Mouse (Mus musculus): ENCODE data around the gene Rpl29. TPM values are rescaled to one million over a fixed set of nuclear protein-coding genes. Genes with fewer than 3 reads are reported as not detected.

Gene Rpl29
- polyA plus RNA-seq, 1 experiment: 365 TPM

DNA sequence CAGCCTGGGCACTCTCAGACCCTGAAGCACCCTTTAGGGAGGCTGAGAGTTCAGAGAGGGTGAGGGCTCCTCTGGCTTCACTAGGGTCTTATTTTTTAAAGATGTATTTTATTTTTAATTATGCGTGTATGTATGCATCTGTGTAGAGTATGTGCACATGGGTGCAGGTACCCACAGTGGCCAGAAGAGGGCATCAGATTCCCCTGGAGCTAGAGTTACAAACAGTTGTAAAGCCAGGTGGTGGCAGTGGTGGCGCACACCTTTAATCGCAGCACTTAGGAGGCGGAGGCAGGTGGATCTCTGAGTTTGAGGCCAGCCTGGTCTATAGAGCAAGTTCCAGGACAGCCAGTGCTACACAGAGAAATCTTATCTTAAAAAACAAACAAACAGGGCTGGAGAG lies 20.2 kb upstream of the Rpl29 start:
- Histone ChIP-seq H3K4me1 (ENCODE audit: control insufficient read depth, insufficient read depth, insufficient read length) (peaks cover 11% of the 10 kb centered on the region; the same call in 1 of the 2 replicates), H3K27ac (ENCODE audit: insufficient read depth, low read length) (no peak overlapping the region), H3K27me3 (ENCODE audit: control insufficient read depth, insufficient read depth, low read length) (no peaks in the 10 kb centered on the region), H3K36me3 (ENCODE audit: control insufficient read depth, insufficient read depth, low read length) (no peaks in the 10 kb centered on the region), H3K4me3 (ENCODE audit: extremely low read depth, insufficient read depth, insufficient read length) (no peak overlapping the region)
- 97% methylated on average over 4 of the region's 4 CpGs for WGBS
- TF ChIP-seq POLR2A (IDR thresholded peaks at IDR 0.05; ENCODE audit: low read depth, low read length) (no peak), CTCF (IDR thresholded peaks at IDR 0.05; ENCODE audit: extremely low read depth, insufficient read depth, insufficient read length, insufficient replicate concordance) (no peak)
- no peak for DNase-seq (ENCODE audit: low read depth in 1 of 2, low spot score in 2 of 2)

DNA sequence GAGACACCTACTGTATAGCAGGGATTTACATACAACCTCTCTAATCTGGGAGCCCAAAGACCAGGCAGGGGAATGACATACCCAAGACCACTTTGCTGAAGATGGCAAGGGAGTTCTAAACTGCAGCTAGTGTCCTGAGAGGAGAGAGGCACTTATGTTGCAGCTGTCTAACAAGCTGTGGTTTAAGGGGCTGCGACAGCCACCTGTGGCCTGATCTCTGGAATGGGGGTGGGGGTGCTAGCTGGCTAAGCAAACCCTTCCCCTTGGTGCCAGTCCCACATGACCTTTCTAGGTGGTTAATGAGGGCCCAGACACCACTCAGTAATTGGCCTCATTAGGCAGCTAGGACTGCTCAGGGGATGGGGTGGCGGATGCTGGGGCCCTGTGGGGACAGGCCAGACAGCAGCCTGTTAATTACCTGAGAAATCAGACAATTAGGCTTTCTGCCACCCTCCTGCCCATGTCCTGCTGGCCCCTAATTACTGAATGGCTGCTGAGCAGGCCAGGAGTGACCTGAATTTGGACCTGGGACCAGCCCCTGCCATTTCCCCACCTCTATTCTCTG lies 19.1 kb upstream of the Rpl29 start:
- no peaks in the 10 kb centered on the region for H3K36me3 ChIP-seq (ENCODE audit: control insufficient read depth, insufficient read depth, low read length)
- WGBS: 73% methylated on average over 2 of the region's 2 CpGs
- DNase-seq (ENCODE audit: low read depth in 1 of 2, low spot score in 2 of 2): no peak
- TF ChIP-seq POLR2A (IDR thresholded peaks at IDR 0.05; ENCODE audit: low read depth, low read length) (no peak), CTCF (IDR thresholded peaks at IDR 0.05; ENCODE audit: extremely low read depth, insufficient read depth, insufficient read length, insufficient replicate concordance) (no peak)
- H3K27me3 ChIP-seq (ENCODE audit: control insufficient read depth, insufficient read depth, low read length): no peaks in the 10 kb centered on the region
- peaks cover 11% of the 10 kb centered on the region; the same call in 1 of the 2 replicates for H3K4me1 ChIP-seq (ENCODE audit: control insufficient read depth, insufficient read depth, insufficient read length)
- no peak overlapping the region for H3K27ac ChIP-seq (ENCODE audit: insufficient read depth, low read length)
- no peak overlapping the region for H3K4me3 ChIP-seq (ENCODE audit: extremely low read depth, insufficient read depth, insufficient read length)

DNA sequence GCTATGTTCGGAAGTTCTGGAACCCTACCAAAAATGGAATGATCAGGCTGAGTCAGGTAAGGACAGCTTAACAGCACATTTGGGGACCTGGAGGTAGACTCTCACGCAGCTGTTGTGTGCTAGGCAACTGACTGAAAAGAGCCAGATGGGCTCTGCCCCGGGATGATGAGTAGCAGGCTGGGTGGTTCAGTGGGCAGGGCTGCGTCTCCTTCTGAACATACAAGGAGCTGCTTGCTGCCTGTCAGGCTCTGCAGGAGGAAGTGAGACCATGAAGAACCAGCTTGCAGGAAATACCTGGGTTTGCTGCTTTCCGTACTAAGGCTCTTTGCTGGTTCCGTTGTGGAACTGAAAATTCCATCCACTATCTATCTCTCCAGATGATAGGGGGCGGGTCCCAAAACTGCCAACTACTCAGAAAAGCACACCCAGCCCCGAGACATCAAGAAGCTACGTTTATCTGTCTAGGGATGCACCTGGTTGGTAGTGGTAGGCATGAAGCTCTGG lies 18.1 kb upstream of the Rpl29 start:
- Histone ChIP-seq H3K4me1 (ENCODE audit: control insufficient read depth, insufficient read depth, insufficient read length) (peaks cover 11% of the 10 kb centered on the region; the same call in 1 of the 2 replicates), H3K27ac (ENCODE audit: insufficient read depth, low read length) (no peak overlapping the region), H3K4me3 (ENCODE audit: extremely low read depth, insufficient read depth, insufficient read length) (no peak overlapping the region), H3K27me3 (ENCODE audit: control insufficient read depth, insufficient read depth, low read length) (no peaks in the 10 kb centered on the region), H3K36me3 (ENCODE audit: control insufficient read depth, insufficient read depth, low read length) (no peaks in the 10 kb centered on the region)
- 12% methylated on average over 9 of the region's 9 CpGs for WGBS
- DNase-seq (ENCODE audit: low read depth in 1 of 2, low spot score in 2 of 2): peak in 1 of 2 experiments; percentile 23
- no peak for TF ChIP-seq CTCF (IDR thresholded peaks at IDR 0.05; ENCODE audit: extremely low read depth, insufficient read depth, insufficient read length, insufficient replicate concordance)
- no peak for TF ChIP-seq POLR2A (IDR thresholded peaks at IDR 0.05; ENCODE audit: low read depth, low read length)

DNA sequence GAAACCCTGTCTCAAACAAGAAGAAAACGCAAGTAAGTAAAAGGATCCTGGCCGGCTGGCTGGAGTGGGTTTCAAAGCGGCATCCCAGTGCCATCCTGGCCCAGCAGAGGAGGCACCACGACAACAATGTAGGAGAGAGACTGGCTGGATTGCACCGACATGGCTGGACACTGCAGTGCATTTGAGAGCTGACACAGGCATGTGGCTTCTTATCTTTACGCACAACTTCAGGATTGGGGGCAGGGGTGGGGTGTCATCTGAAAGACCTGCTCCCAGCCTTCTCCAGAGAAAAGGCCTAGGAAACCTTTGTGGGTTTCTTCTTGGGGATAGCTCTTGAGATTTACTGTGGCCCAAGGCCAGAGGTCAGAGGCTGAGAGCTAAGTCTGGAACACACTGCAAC lies 17.5 kb upstream of the Rpl29 start:
- H3K4me1 ChIP-seq (ENCODE audit: control insufficient read depth, insufficient read depth, insufficient read length): peaks cover 11% of the 10 kb centered on the region; the same call in 1 of the 2 replicates
- TF ChIP-seq CTCF (IDR thresholded peaks at IDR 0.05; ENCODE audit: extremely low read depth, insufficient read depth, insufficient read length, insufficient replicate concordance) (no peak), POLR2A (IDR thresholded peaks at IDR 0.05; ENCODE audit: low read depth, low read length) (no peak)
- H3K4me3 ChIP-seq (ENCODE audit: extremely low read depth, insufficient read depth, insufficient read length): no peak overlapping the region
- no peak overlapping the region for H3K27ac ChIP-seq (ENCODE audit: insufficient read depth, low read length)
- 53% methylated on average over 6 of the region's 6 CpGs for WGBS
- H3K27me3 ChIP-seq (ENCODE audit: control insufficient read depth, insufficient read depth, low read length): no peaks in the 10 kb centered on the region
- H3K36me3 ChIP-seq (ENCODE audit: control insufficient read depth, insufficient read depth, low read length): no peaks in the 10 kb centered on the region
- DNase-seq (ENCODE audit: low read depth in 1 of 2, low spot score in 2 of 2): no peak

DNA sequence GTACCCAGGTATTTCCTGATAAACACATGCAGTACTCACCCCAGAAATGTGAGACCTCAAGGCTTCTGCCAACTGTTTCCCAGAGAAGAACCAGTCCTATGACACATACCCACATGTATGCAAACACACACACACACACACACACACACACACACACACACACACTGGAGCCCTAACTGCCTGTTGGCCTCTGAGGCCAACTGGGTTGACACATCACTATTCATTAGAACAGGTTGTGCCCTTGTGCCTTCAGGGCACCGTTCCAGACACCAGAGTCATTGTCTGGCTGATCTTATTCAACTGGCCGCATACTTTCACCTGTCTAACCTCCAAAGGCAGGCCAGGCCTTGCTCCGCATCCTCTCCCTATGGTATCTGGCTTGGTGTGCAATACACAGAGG lies 17.0 kb upstream of the Rpl29 start:
- 86% methylated on average over 3 of the region's 3 CpGs for WGBS
- no peak for DNase-seq (ENCODE audit: low read depth in 1 of 2, low spot score in 2 of 2)
- no peak overlapping the region for H3K4me3 ChIP-seq (ENCODE audit: extremely low read depth, insufficient read depth, insufficient read length)
- TF ChIP-seq POLR2A (IDR thresholded peaks at IDR 0.05; ENCODE audit: low read depth, low read length) (no peak), CTCF (IDR thresholded peaks at IDR 0.05; ENCODE audit: extremely low read depth, insufficient read depth, insufficient read length, insufficient replicate concordance) (no peak)
- peaks cover 11% of the 10 kb centered on the region; the same call in 1 of the 2 replicates for H3K4me1 ChIP-seq (ENCODE audit: control insufficient read depth, insufficient read depth, insufficient read length)
- no peaks in the 10 kb centered on the region for H3K27me3 ChIP-seq (ENCODE audit: control insufficient read depth, insufficient read depth, low read length)
- H3K36me3 ChIP-seq (ENCODE audit: control insufficient read depth, insufficient read depth, low read length): no peaks in the 10 kb centered on the region
- H3K27ac ChIP-seq (ENCODE audit: insufficient read depth, low read length): no peak overlapping the region

DNA sequence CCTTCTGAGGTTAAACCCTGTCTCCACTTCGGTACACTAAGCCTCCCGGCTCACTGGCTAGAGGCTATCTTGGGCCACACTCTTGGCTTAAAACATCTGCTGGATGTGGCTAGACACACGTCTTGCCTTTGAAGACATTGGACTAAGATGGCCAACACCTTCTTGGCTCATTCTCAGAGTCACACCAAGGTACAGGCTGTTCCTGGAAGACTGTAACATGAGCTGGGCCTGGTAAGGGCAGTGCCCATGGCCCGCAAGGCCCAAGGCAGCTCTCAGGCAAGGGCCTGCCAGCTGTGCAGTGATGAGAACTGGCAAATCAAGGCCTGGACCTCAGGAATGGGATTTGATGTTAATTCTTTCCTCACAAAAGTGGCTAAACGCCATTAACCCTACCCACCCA lies 15.6 kb upstream of the Rpl29 start:
- Histone ChIP-seq H3K27ac (ENCODE audit: insufficient read depth, low read length) (no peak overlapping the region), H3K36me3 (ENCODE audit: control insufficient read depth, insufficient read depth, low read length) (no peaks in the 10 kb centered on the region), H3K4me3 (ENCODE audit: extremely low read depth, insufficient read depth, insufficient read length) (no peak overlapping the region), H3K27me3 (ENCODE audit: control insufficient read depth, insufficient read depth, low read length) (no peaks in the 10 kb centered on the region), H3K4me1 (ENCODE audit: control insufficient read depth, insufficient read depth, insufficient read length) (peaks cover 11% of the 10 kb centered on the region; the same call in 1 of the 2 replicates)
- 90% methylated on average over 5 of the region's 5 CpGs for WGBS
- no peak for DNase-seq (ENCODE audit: low read depth in 1 of 2, low spot score in 2 of 2)
- TF ChIP-seq POLR2A (IDR thresholded peaks at IDR 0.05; ENCODE audit: low read depth, low read length) (no peak), CTCF (IDR thresholded peaks at IDR 0.05; ENCODE audit: extremely low read depth, insufficient read depth, insufficient read length, insufficient replicate concordance) (no peak)

DNA sequence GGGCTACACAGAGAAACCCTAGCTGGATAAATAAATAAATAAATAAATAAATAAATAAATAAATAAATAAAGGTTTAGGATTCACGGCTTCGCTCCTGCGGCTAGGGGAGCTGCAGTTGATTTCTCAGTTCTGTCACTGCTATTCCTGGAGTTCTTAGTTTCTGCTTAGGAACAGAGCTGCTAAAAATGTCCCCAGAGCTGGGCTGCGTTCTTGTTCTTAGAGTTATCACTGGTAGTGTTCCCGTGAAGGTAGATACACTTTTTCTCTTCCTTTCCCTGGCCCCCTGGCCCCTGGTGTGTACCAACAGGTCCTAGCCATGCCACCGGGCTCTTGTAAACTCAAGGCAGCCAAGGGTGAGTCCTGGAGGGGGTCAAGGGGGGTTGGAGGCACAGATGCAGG lies 12.4 kb upstream of the Rpl29 start:
- H3K4me3 ChIP-seq (ENCODE audit: extremely low read depth, insufficient read depth, insufficient read length): no peak overlapping the region
- no peaks in the 10 kb centered on the region for H3K36me3 ChIP-seq (ENCODE audit: control insufficient read depth, insufficient read depth, low read length)
- peaks cover 4% of the 10 kb centered on the region; the same call in 1 of the 2 replicates for H3K4me1 ChIP-seq (ENCODE audit: control insufficient read depth, insufficient read depth, insufficient read length)
- H3K27me3 ChIP-seq (ENCODE audit: control insufficient read depth, insufficient read depth, low read length): no peaks in the 10 kb centered on the region; the same call in 1 of the 2 replicates
- TF ChIP-seq POLR2A (IDR thresholded peaks at IDR 0.05; ENCODE audit: low read depth, low read length) (no peak), CTCF (IDR thresholded peaks at IDR 0.05; ENCODE audit: extremely low read depth, insufficient read depth, insufficient read length, insufficient replicate concordance) (no peak)
- 90% methylated on average over 6 of the region's 6 CpGs for WGBS
- no peak for DNase-seq (ENCODE audit: low read depth in 1 of 2, low spot score in 2 of 2)
- no peak overlapping the region for H3K27ac ChIP-seq (ENCODE audit: insufficient read depth, low read length)

Measured in spleen, adult 2 months (tissue).